Mouse (Mus musculus) urinary bladder, postnatal 10 days (tissue): ENCODE data around the gene Dcun1d3.

Experiments used
- DNase-seq: peaks from one replicate; pipeline ENCODE4 v3.0.0; 2022; ENCODE audit warnings: low spot score

Gene Dcun1d3

DNA sequence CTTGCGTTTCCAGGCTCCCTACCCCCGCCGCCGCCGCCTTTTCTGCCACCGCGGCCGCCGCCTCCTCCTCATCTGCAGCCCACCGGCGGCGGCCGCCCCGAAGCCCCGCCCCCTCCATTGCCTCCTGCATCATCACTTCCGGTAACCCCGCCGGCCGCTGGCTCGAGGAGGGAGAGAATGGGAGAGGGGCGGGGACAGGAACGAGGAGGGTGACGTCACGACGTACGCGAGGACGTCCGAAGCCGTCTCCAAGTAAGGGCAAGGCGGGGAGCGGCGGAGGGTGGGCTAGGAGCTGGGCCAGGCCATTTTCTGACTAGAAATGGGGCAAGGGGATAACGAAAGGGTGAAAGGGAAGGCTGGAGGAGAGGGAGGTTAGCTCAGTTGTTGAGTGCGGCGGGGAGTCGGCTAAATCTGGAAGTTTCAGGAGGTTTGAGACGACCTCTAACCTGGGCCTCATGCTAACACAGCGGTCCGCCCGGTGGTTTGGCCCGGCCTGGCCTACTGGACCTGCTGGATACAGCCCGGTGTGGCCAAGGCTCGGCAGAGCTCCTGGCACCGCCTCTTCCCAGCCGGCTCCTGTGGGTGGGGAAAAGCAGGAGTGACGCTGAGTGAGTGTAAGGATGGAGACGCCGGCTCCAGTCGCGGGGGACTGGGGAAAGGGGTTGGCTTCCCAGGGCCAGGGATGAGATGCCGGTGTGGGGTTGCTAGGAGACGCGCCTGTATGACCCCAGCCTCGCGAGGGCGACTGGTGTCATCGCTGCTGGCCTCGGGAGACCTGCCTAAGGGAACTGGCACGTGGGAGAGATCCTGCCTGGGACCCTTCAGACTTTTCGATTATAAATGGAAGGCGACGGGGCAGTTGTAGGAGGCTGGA lies at the start of gene Dcun1d3, which contains the start of gene Lyrm1:
TSS of gene Dcun1d3 (minus strand) at position 660 of the 874 bp plus-strand sequence.
TSS of gene Lyrm1 (plus strand) at position 223 of the 874 bp plus-strand sequence.
- peak; percentile 95 for DNase-seq

GRCm38 (mm10) chr7:119941569-119941968 lies 45.5 kb upstream of the Dcun1d3 start:
- no peak for DNase-seq

GRCm38 (mm10) chr7:119937036-119937435 lies 40.9 kb upstream of the Dcun1d3 start:
- no peak for DNase-seq

GRCm38 (mm10) chr7:119936321-119936720 lies 40.2 kb upstream of the Dcun1d3 start:
- no peak for DNase-seq

DNA sequence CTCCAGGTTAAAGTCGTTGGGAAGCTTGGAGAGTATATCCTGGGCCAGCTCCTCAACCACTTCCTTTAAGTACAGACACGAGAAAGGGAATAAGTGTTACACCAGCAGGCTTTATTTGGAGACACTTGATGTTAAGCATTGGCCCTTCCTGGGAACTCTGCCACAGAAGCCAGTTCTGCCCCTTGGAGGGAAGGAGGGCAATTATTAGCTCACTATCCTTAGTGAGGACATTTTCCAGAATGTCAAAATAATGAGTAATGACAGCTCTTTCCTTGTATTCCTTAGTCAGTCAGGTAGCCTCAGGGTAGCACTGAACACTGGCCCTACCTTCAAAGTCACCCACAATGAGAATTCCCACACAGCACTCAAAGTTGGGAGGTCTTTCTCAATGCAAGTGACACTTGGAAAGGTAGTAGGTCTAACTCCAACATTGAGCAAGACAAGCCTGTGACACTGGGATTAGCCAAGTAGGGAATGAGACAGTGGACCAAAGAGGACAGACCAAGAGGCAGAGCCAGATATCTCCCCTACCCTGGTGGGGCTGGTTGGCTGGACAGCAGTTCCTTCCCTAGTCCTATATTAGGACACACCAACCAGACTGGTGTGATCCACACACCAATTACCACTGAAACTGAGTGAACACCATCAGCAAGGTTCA lies 32.8 kb upstream of the Dcun1d3 start:
- DNase-seq = no peak

DNA sequence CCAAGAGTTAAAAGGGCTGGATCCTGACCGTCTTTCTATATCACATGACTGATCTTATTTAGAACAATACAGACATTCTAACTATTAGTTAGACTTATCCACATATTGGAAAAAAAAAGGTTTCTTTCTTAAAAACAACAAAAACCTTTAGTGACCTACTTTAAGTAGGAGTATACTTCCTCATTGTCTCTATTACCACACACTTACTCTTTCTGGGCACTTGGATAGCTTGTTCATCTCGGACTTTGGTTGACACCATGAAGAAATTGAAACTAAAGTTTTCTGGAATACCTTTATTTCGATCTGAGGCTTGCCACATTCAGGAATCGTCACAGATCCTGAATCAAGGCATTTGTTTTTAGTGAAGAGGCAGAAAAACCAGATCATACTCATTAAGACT lies 25.0 kb upstream of the Dcun1d3 start:
- no peak for DNase-seq

- DNase-seq = no peak
Observed at GRCm38 (mm10) chr7:119920457-119920856, 24.4 kb upstream of the Dcun1d3 start.

GRCm38 (mm10) chr7:119911727-119912126 lies 15.6 kb upstream of the Dcun1d3 start:
- no peak for DNase-seq

DNA sequence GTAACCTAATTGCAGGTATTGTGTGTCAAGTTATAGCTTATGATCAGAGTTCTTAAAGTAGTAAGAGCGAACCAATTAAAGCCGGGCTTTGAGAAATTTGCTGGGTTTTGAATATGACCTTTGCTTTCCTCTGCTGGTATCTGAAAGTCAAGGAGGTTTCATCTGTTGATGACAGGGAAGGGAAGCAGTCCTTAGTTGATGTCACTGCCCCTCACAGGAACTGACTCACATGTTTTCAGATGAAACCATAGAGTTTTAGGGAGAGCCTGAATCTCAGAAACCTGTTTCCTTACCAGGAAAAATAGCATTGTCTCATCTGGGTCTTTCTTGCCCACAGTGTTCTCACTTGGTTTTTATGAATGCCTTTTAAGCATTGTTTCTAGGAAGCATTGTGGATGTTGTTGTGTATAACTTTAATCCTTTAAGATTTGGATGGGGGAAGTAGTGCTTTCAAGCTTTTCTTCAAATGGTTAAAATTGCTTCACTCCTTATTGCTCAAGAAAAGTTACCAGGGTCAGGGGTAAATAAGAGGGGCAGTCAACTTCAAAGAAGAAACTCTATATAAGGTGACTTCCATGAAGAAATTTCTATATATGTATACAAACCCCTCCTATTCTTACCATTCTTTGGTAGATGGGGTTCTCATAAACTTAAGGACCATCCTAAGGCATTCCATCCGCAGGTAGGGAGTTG lies 10.6 kb upstream of the Dcun1d3 start:
- DNase-seq = no peak

DNA sequence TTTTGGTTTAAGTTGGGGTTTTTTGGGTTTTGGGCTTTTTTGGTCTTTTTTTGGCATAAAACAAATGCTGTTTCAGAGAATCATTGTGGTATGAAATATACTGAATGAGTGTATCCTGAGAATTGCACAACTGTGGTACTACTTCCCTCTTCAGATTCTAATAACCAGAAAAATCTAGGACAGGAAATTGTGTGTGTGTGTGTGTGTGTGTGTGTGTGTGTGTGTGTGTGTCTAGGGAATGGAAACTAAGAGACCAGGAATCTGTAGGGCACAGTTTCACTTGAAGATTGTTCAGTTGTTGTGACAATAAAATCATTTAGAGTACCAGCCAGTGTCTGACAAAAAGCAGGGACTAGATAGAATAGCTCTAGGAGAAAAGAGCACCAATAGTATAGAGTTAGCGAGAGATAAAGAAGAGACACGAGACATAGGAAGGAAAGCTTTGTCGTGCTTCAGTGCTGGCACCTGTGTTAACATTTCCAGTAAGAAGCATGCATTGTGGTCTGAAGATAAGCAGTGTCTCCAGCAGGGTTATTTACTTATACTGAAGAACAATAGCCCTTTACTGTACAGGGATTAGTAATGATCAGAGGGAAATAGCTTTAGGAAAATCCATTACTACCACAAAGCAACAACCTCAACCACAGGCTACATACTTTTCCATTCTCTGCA lies 3.4 kb upstream of the Dcun1d3 start:
- DNase-seq = no peak

DNA sequence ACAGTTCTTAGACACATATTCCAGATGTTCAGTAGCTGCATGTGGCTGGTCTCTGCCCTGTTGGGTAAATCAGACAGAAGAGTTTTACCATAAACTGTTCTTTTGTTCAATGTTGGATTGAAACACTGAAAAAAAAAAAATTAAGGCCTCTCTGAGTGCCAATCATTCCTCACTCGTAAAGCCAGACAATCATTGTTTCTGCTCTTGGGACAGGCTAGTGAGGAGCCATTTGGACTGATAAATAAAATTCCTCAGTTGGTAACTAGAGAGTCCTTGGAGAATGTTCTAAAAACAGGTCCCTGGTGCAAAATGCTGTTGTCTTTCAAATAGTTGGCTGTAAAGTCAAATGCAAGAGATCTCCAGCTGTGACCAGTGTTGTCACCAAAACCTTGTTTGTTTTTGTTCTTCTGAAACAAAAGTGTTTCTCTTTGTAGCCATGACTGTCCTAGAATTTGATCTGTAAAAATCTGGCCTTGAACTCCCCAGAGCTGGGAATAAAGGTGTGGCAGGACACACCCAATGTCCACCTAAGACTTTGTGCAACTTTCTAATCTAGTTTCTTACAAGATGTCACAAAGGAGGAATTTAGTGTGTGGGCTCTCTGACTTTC lies 2.3 kb upstream of the Dcun1d3 start:
- DNase-seq = no peak

DNA sequence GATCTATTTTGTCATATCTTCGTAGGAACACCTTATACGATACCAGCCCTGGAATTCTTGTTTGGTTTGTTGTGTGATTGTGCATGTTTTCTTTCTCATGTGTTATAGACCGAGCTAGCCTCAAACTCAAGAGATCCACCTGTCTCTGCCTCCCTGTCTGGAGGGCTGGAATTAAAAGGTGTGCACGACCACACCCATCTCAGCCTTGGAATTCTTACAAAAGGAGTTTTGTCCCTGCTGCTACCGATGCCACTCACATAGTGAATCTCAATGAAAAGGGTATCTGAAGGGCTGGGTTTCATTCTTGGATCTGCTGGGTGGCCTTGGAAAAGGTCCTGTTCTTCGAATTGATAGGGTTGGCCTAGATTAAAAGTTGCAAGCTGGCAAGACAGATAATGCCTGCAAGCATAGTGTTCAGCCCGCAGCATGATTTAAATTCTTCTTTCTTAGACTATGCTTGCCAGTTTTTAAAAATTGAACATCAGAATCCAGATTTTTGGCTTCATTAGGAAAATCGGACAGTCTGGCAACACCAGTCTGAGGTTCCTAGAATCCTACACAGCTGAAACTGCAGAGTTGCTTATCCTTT lies 1.5 kb upstream of the Dcun1d3 start:
- DNase-seq = no peak

DNA sequence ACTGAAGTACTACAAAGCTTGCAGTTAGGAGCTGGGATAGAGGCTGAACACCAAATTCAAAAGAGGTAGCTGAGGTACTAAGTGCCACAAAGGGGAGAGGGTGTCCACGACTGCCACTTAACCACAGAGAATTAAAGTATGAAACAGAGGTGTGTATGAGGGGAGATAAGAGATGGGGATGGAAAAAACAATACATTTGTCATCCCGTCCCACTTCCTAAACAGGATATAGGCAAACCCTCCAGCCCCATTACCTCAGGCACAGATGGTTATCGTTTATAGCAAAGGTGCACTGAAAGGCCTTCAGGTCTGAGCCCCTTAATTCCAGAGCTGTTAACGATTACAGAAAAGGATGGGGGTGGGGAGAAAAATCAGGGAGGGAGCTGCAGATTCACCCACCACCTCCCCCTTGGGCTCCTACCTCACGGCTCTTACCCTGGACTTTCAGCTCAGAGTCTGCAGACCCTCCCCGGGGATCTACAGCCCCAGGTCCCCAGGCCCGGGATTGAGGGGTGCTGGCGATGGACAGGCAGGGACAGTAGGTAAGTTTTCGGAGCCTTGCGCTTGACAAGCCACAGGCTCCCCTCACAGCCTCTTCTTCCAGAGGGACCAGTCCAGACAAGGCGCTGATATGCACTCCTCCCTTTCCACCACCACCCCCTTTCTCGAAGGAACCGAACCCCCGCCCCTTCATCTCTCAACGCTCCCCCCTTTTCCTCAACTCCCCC lies 1.1 kb downstream of the Dcun1d3 start:
- no peak for DNase-seq

GRCm38 (mm10) chr7:119892742-119893141 lies 3.4 kb downstream of the Dcun1d3 start:
- DNase-seq = no peak

DNA sequence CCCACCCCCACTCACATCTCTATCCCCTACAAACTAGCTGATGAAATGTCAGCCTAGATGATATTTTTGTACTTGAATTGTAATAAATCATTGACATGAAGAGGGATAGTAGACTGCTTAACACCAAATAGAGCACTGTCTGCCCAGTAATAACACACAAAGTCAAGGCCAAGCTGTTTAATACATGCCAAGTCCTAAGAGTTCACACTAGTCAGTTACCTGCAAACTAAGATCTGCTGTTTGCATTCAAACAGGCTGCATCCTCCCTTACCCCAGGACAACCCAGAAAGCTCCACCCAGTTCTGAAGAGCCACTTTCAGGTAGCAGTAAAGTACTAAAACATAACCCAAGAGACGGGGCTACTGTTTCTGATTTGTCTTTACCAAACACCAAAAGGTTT lies 3.9 kb downstream of the Dcun1d3 start:
- no peak for DNase-seq

DNA sequence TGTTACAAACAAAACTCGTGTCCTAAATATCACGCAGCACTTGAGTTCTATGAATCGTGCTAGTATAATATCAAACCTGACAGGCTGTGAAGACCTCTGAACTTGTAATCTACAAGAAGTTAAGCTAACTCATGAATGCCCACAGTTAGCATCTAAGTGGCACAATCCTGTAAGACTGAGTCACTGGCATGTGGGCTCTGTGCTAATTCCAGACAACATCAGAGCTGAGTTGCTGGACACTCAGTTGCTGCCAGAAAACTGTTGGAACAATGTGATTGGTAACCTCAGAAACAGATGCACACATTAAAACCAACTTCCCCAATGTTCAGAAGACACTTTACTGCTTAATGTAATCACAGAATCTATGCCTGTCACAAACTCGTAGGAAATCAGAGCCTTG lies 8.2 kb downstream of the Dcun1d3 start:
- no peak for DNase-seq

GRCm38 (mm10) chr7:119881229-119881628 lies 14.9 kb downstream of the Dcun1d3 start:
- DNase-seq = no peak

DNA sequence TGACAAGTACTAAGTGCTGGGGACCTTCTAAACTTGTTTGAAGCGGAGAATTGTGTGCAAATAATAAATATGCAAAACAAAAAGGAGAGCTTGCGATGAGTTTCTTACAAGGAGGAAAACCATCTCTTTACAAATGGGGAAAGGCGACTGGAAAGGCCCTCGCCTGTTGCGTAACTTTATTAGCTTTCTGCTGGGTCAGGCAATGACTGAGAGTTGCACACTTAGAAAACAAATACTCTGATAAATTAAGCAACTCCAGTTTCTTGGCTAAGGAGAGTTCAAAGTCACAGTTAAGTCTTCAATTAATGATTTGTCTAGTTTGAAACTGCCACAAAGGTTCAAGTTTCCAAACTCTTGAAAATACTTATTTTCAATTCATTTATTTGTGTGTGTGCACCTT lies 15.8 kb downstream of the Dcun1d3 start:
- no peak for DNase-seq

- DNase-seq = no peak
Observed at GRCm38 (mm10) chr7:119879171-119879570, 16.9 kb downstream of the Dcun1d3 start.

DNA sequence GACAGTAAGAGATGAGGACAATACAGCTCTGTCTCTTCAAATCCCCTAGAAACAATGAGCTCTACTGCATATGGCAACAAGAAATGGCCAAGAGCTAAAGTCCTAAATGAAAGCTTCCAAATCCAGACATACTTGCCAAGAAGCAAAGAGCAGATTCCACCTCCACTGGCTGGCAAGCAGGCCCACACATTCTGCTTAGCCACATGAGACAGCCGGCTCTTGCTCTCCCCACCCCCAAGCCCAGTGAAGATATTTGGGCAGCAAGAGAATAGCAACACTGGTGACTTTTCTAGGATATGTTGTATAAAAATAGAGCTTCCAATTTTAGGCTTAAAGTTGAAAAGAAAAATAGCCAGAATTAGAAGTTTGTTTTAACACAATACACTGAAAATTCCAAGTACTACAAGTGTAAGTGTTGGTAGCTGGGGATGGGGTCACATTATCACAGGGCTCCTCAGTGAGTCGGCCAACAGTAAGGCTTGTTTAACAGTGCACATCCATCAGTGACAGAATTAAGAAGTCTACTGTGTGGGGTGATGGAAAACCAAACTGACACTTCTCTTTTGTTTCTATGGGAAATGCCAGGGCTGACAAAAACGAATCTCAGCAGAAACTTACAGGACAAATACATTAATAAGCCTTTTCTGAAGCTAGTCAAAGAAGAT lies 20.2 kb downstream of the Dcun1d3 start:
- no peak for DNase-seq
